Mouse (Mus musculus): ENCODE results near the gene Myadml2.

GRCm38 (mm10) chr11:120633520-120634343 lies 14.2 kb downstream of the Myadml2 start, which contains the start of gene Mafg:
- TF ChIP-seq CTCF (conservative IDR thresholded peaks at IDR 0.05; ENCODE audit: low read length) (no peak), NANOG (IDR thresholded peaks at IDR 0.05; ENCODE audit: borderline replicate concordance, low read length) (no peak), POU5F1 (IDR thresholded peaks at IDR 0.05; ENCODE audit: borderline replicate concordance, low read length) (no peak)
